Mouse (Mus musculus) liver, postnatal 0 days (tissue): ENCODE measurements around the gene Scarb2.

Experiments used
- CTCF ChIP-seq: sonication (generic); IDR thresholded peaks from 2 replicates; pipeline ENCODE4 v1.5.1; 2016; ENCODE audit warnings: antibody characterized with exemption, low read depth
- EP300 ChIP-seq: IDR thresholded peaks from 2 replicates; pipeline ENCODE4 v1.6.1; 2016; ENCODE audit warnings: antibody characterized with exemption, low read depth, mild to moderate bottlenecking

- TF ChIP-seq EP300 (no peak), CTCF (no peak)
Measured at GRCm38 (mm10) chr5:92431611-92432010, 75.0 kb downstream of the Scarb2 start.
